Mouse (Mus musculus) embryonic facial prominence, embryonic 14.5 days (tissue): Measurements from ENCODE around the gene Hoxa7. TPM values are rescaled to one million over a fixed set of nuclear protein-coding genes. Genes with fewer than 3 reads are reported as not detected.

Experiments
- ATAC-seq: fragments of 200-750 bp; cut with Nextera tagmentation; 2 replicates; pipeline ENCODE4 v1.8.0; 2017; ENCODE audit warnings: low read depth, moderate number of reproducible peaks, moderate TSS enrichment
- DNase-seq: peaks from one replicate; pipeline ENCODE4 v3.0.0-alpha.2; 2015; ENCODE audit warnings: low spot score
- H3K27ac ChIP-seq: fragments of 300-500 bp; sonication (generic); replicated peaks from 2 replicates; pipeline ENCODE4 v1.5.1; 2014; ENCODE audit warnings: low read depth, mild to moderate bottlenecking, low read length, moderate library complexity
- H3K27me3 ChIP-seq: fragments of 300-500 bp; sonication (generic); replicated peaks from 2 replicates; pipeline ENCODE4 v1.6.1; 2014; ENCODE audit warnings: low read length; ENCODE audit not compliant: control insufficient read depth, insufficient read depth
- H3K36me3 ChIP-seq: fragments of 300-500 bp; sonication (generic); 2 replicates; pipeline ENCODE4 v1.6.1; 2014; ENCODE audit warnings: low read length, mixed read lengths; ENCODE audit not compliant: control insufficient read depth, insufficient read depth
- H3K4me1 ChIP-seq: fragments of 300-500 bp; sonication (generic); 2 replicates; pipeline ENCODE4 v1.6.1; 2014; ENCODE audit warnings: antibody characterized with exemption, low read length; ENCODE audit not compliant: control insufficient read depth, insufficient read depth
- H3K4me2 ChIP-seq: fragments of 300-500 bp; sonication (generic); 2 replicates; pipeline ENCODE4 v1.6.1; 2014; ENCODE audit warnings: low read depth, mild to moderate bottlenecking, low read length, moderate library complexity, mixed read lengths
- H3K4me3 ChIP-seq: fragments of 300-500 bp; sonication (generic); 2 replicates; pipeline ENCODE4 v1.5.1; 2014; ENCODE audit warnings: low read depth, mild to moderate bottlenecking, low read length
- H3K9ac ChIP-seq: fragments of 300-500 bp; sonication (generic); 2 replicates; pipeline ENCODE4 v1.6.1; 2014; ENCODE audit warnings: low read depth, mild to moderate bottlenecking, low read length, moderate library complexity, mixed read lengths
- H3K9me3 ChIP-seq: fragments of 300-500 bp; sonication (generic); 2 replicates; pipeline ENCODE4 v1.6.1; 2016; ENCODE audit warnings: low read length; ENCODE audit not compliant: control insufficient read depth
- WGBS: fragments of 180-500 bp; shearing (Covaris S2); extraction: QIAGEN DNeasy Blood & Tissue Kit; methylation state at CpG from one replicate; pipeline ENCODE4 v1.1.7; 2014; 5-methylcytosine and 5-hydroxymethylcytosine counted together
- polyA plus RNA-seq: library from polyadenylated mRNA; unstranded; fragments of >200 nt; fragmentation: Nextera tagmentation; extraction: Ambion mirVana; gene quantifications from 2 replicates; pipeline ENCODE4 v1.2.1, GENCODE M21; 2014

The Hoxa7 gene
- polyA plus RNA-seq, 1 experiment from 2014 or later: 0.21 TPM

- peaks cover 100% of the 10 kb centered on the region for H3K27me3 ChIP-seq
- H3K9me3 ChIP-seq: no peaks in the 10 kb centered on the region
- H3K4me2 ChIP-seq: peak overlapping the region; percentile 73; the same call in 1 of the 2 replicates
- peak overlapping the region; percentile 46; the same call in 1 of the 2 replicates for H3K4me3 ChIP-seq
- peaks cover 6% of the 10 kb centered on the region for H3K4me1 ChIP-seq
- ATAC-seq (no peak), DNase-seq (no peak)
- H3K27ac ChIP-seq: no peak overlapping the region
- no peak overlapping the region for H3K9ac ChIP-seq
- 1% methylated on average over 23 of the region's 23 CpGs for WGBS
- H3K36me3 ChIP-seq: no peaks in the 10 kb centered on the region
Observed at GRCm38 (mm10) chr6:52190410-52190809, 31.2 kb downstream of the Hoxa7 start.

GRCm38 (mm10) chr6:52189909-52190308, 31.7 kb downstream of the Hoxa7 start:
- Histone ChIP-seq H3K36me3 (no peaks in the 10 kb centered on the region), H3K4me1 (peaks cover 6% of the 10 kb centered on the region), H3K27me3 (peaks cover 100% of the 10 kb centered on the region), H3K4me2 (no peak overlapping the region), H3K4me3 (no peak overlapping the region), H3K9ac (no peak overlapping the region), H3K27ac (no peak overlapping the region), H3K9me3 (no peaks in the 10 kb centered on the region)
- 15% methylated on average over 8 of the region's 8 CpGs for WGBS
- no peak for DNase-seq
- no peak for ATAC-seq

GRCm38 (mm10) chr6:52189172-52189591, 32.5 kb downstream of the Hoxa7 start:
- DNase-seq: no peak
- Histone ChIP-seq H3K36me3 (no peaks in the 10 kb centered on the region), H3K9me3 (no peaks in the 10 kb centered on the region), H3K9ac (no peak overlapping the region), H3K4me3 (no peak overlapping the region), H3K27me3 (peaks cover 100% of the 10 kb centered on the region), H3K4me2 (no peak overlapping the region), H3K4me1 (peaks cover 6% of the 10 kb centered on the region), H3K27ac (no peak overlapping the region)
- 12% methylated on average over 5 of the region's 5 CpGs for WGBS
- no peak for ATAC-seq

- DNase-seq: no peak
- no peaks in the 10 kb centered on the region; the same call in 1 of the 2 replicates for H3K4me1 ChIP-seq
Observed at GRCm38 (mm10) chr6:52186500-52186899, 35.2 kb downstream of the Hoxa7 start.

GRCm38 (mm10) chr6:52185834-52186233, 35.8 kb downstream of the Hoxa7 start:
- no peak for ATAC-seq
- H3K36me3 ChIP-seq: no peaks in the 10 kb centered on the region
- no peak overlapping the region for H3K27ac ChIP-seq
- H3K27me3 ChIP-seq: peaks cover 100% of the 10 kb centered on the region
- H3K4me2 ChIP-seq: no peak overlapping the region
- H3K4me3 ChIP-seq: no peak overlapping the region
- H3K9ac ChIP-seq: no peak overlapping the region
- H3K4me1 ChIP-seq: no peaks in the 10 kb centered on the region
- DNase-seq: no peak
- H3K9me3 ChIP-seq: no peaks in the 10 kb centered on the region
- 12% methylated on average over 3 of the region's 3 CpGs for WGBS

More at GRCm38 (mm10) chr6:52186500-52186899, 35.2 kb downstream of the Hoxa7 start:
- H3K27ac ChIP-seq: no peak overlapping the region
- no peak for ATAC-seq
- 13% methylated on average over 1 of the region's 1 CpGs for WGBS
- peaks cover 100% of the 10 kb centered on the region for H3K27me3 ChIP-seq
- H3K4me2 ChIP-seq: no peak overlapping the region
- H3K9ac ChIP-seq: no peak overlapping the region
- H3K36me3 ChIP-seq: no peaks in the 10 kb centered on the region
- no peaks in the 10 kb centered on the region for H3K9me3 ChIP-seq
- H3K4me3 ChIP-seq: no peak overlapping the region

GRCm38 (mm10) chr6:52185222-52185621, 36.4 kb downstream of the Hoxa7 start:
- Histone ChIP-seq H3K9me3 (no peaks in the 10 kb centered on the region), H3K4me1 (no peaks in the 10 kb centered on the region), H3K36me3 (no peaks in the 10 kb centered on the region), H3K9ac (no peak overlapping the region), H3K4me2 (no peak overlapping the region), H3K27me3 (peaks cover 99% of the 10 kb centered on the region), H3K4me3 (no peak overlapping the region), H3K27ac (no peak overlapping the region)
- no peak for ATAC-seq
- WGBS: 4% methylated on average over 19 of the region's 19 CpGs
- DNase-seq: no peak

GRCm38 (mm10) chr6:52184668-52185067, 37.0 kb downstream of the Hoxa7 start:
- Histone ChIP-seq H3K36me3 (no peaks in the 10 kb centered on the region), H3K9me3 (no peaks in the 10 kb centered on the region), H3K9ac (no peak overlapping the region), H3K4me3 (no peak overlapping the region), H3K4me2 (no peak overlapping the region), H3K27ac (no peak overlapping the region), H3K4me1 (no peaks in the 10 kb centered on the region), H3K27me3 (peaks cover 99% of the 10 kb centered on the region)
- 10% methylated on average over 6 of the region's 6 CpGs for WGBS
- DNase-seq (no peak), ATAC-seq (no peak)

- peaks cover 99% of the 10 kb centered on the region for H3K27me3 ChIP-seq
- 13% methylated on average over 10 of the region's 10 CpGs for WGBS
- H3K4me3 ChIP-seq: no peak overlapping the region
- no peak overlapping the region for H3K27ac ChIP-seq
- DNase-seq (no peak), ATAC-seq (no peak)
- H3K9me3 ChIP-seq: no peaks in the 10 kb centered on the region
- no peaks in the 10 kb centered on the region for H3K36me3 ChIP-seq
- H3K4me2 ChIP-seq: no peak overlapping the region
- H3K9ac ChIP-seq: no peak overlapping the region
- H3K4me1 ChIP-seq: no peaks in the 10 kb centered on the region
Observed at GRCm38 (mm10) chr6:52183311-52184080, 38.2 kb downstream of the Hoxa7 start.

- H3K27me3 ChIP-seq: peaks cover 98% of the 10 kb centered on the region
- ATAC-seq (no peak), DNase-seq (no peak)
- H3K4me2 ChIP-seq: no peak overlapping the region
- H3K4me3 ChIP-seq: no peak overlapping the region
- no peaks in the 10 kb centered on the region for H3K9me3 ChIP-seq
- no peak overlapping the region for H3K9ac ChIP-seq
- no peaks in the 10 kb centered on the region for H3K4me1 ChIP-seq
- 38% methylated on average over 1 of the region's 1 CpGs for WGBS
- no peaks in the 10 kb centered on the region for H3K36me3 ChIP-seq
- H3K27ac ChIP-seq: no peak overlapping the region
Observed at GRCm38 (mm10) chr6:52182793-52183192, 38.9 kb downstream of the Hoxa7 start.
